Mouse (Mus musculus) intestine, embryonic 16.5 days (tissue): Measurements from ENCODE around the gene Tcf15. TPM values are rescaled to one million over a fixed set of nuclear protein-coding genes. Genes with fewer than 3 reads are reported as not detected.

ENCODE experiments used
- ATAC-seq: fragments of 200-750 bp; cut with Nextera tagmentation; 2 replicates; pipeline ENCODE4 v1.8.0; 2017; ENCODE audit warnings: moderate TSS enrichment, moderate library complexity
- H3K27ac ChIP-seq: fragments of 300-500 bp; sonication (generic); 2 replicates; pipeline ENCODE4 v1.5.1; 2014; ENCODE audit warnings: mild to moderate bottlenecking, low read length
- H3K27me3 ChIP-seq: fragments of 300-500 bp; sonication (generic); replicated peaks from 2 replicates; pipeline ENCODE4 v1.6.1; 2014; ENCODE audit warnings: low read length, control low read depth, mixed read lengths; ENCODE audit not compliant: control insufficient read depth, insufficient read depth
- H3K36me3 ChIP-seq: fragments of 300-500 bp; sonication (generic); 2 replicates; pipeline ENCODE4 v1.6.1; 2014; ENCODE audit warnings: low read length, control low read depth; ENCODE audit not compliant: control insufficient read depth, insufficient read depth
- H3K4me1 ChIP-seq: fragments of 300-500 bp; sonication (generic); 2 replicates; pipeline ENCODE4 v1.6.1; 2014; ENCODE audit warnings: low read length, control low read depth, mixed read lengths; ENCODE audit not compliant: control insufficient read depth, insufficient read depth
- H3K4me2 ChIP-seq: fragments of 300-500 bp; sonication (generic); 2 replicates; pipeline ENCODE4 v1.6.1; 2014; ENCODE audit warnings: low read depth, low read length, control low read depth
- H3K4me3 ChIP-seq: fragments of 300-500 bp; sonication (generic); 2 replicates; pipeline ENCODE4 v1.5.1; 2014; ENCODE audit warnings: mild to moderate bottlenecking, low read length
- H3K9ac ChIP-seq: fragments of 300-500 bp; sonication (generic); 2 replicates; pipeline ENCODE4 v1.6.1; 2014; ENCODE audit warnings: low read depth, low read length
- H3K9me3 ChIP-seq: fragments of 300-500 bp; sonication (generic); 2 replicates; pipeline ENCODE4 v1.6.1; 2016; ENCODE audit warnings: low read length, control low read depth; ENCODE audit not compliant: control insufficient read depth
- WGBS: fragments of 180-500 bp; shearing (Covaris S2); extraction: QIAGEN DNeasy Blood & Tissue Kit; methylation state at CpG from one replicate; pipeline ENCODE4 v1.1.7; 2014; 5-methylcytosine and 5-hydroxymethylcytosine counted together
- polyA plus RNA-seq: library from polyadenylated mRNA; unstranded; fragments of >200 nt; fragmentation: Nextera tagmentation; extraction: Ambion mirVana; gene quantifications from 2 replicates; pipeline ENCODE4 v1.2.1, GENCODE M21; 2015

Gene Tcf15
- polyA plus RNA-seq, 1 experiment from 2014 or later = 6.5 TPM

GRCm38 (mm10) chr2:152114057-152114975 lies 29.0 kb upstream of the Tcf15 start:
- WGBS = 17% methylated on average over 34 of the region's 36 CpGs
- H3K4me1 ChIP-seq = peaks cover 9% of the 10 kb centered on the region
- H3K9ac ChIP-seq = peak overlapping the region; percentile 55
- no peaks in the 10 kb centered on the region for H3K36me3 ChIP-seq
- no peaks in the 10 kb centered on the region for H3K9me3 ChIP-seq
- peak; percentile 27; the same call in 1 of the 2 replicates for ATAC-seq
- H3K27ac ChIP-seq = no peak overlapping the region
- H3K4me3 ChIP-seq = peak overlapping the region; percentile 17; the same call in 1 of the 2 replicates
- peak overlapping the region; percentile 43 for H3K4me2 ChIP-seq
- H3K27me3 ChIP-seq = peaks cover 4% of the 10 kb centered on the region; the same call in 1 of the 2 replicates

GRCm38 (mm10) chr2:152117694-152118093 lies 25.7 kb upstream of the Tcf15 start:
- no peak overlapping the region for H3K27ac ChIP-seq

GRCm38 (mm10) chr2:152119228-152119865 lies 24.0 kb upstream of the Tcf15 start:
- peaks cover 6% of the 10 kb centered on the region for H3K4me1 ChIP-seq
- peaks cover 2% of the 10 kb centered on the region; the same call in 1 of the 2 replicates for H3K27me3 ChIP-seq
- 52% methylated on average over 6 of the region's 6 CpGs for WGBS
- no peak for ATAC-seq
- H3K27ac ChIP-seq = no peak overlapping the region
- H3K36me3 ChIP-seq = no peaks in the 10 kb centered on the region
- H3K9me3 ChIP-seq = no peaks in the 10 kb centered on the region
- no peak overlapping the region for H3K9ac ChIP-seq
- no peak overlapping the region for H3K4me3 ChIP-seq
- H3K4me2 ChIP-seq = no peak overlapping the region

More at GRCm38 (mm10) chr2:152117694-152118093, 25.7 kb upstream of the Tcf15 start:
- H3K4me2 ChIP-seq = no peak overlapping the region
- H3K4me3 ChIP-seq = no peak overlapping the region
- peaks cover 6% of the 10 kb centered on the region for H3K4me1 ChIP-seq
- H3K36me3 ChIP-seq = no peaks in the 10 kb centered on the region
- H3K9me3 ChIP-seq = no peaks in the 10 kb centered on the region
- 81% methylated on average over 7 of the region's 7 CpGs for WGBS
- no peak overlapping the region for H3K9ac ChIP-seq
- ATAC-seq = no peak
- peaks cover 4% of the 10 kb centered on the region; the same call in 1 of the 2 replicates for H3K27me3 ChIP-seq

GRCm38 (mm10) chr2:152122896-152123295 lies 20.5 kb upstream of the Tcf15 start:
- 58% methylated on average over 9 of the region's 9 CpGs for WGBS
- Histone ChIP-seq H3K36me3 (no peaks in the 10 kb centered on the region), H3K9me3 (no peaks in the 10 kb centered on the region), H3K4me2 (no peak overlapping the region), H3K9ac (no peak overlapping the region), H3K4me3 (no peak overlapping the region), H3K4me1 (no peaks in the 10 kb centered on the region), H3K27me3 (no peaks in the 10 kb centered on the region), H3K27ac (no peak overlapping the region)
- no peak for ATAC-seq

- H3K4me3 ChIP-seq = no peak overlapping the region
- H3K27me3 ChIP-seq = no peaks in the 10 kb centered on the region
- no peaks in the 10 kb centered on the region for H3K9me3 ChIP-seq
- H3K4me1 ChIP-seq = no peaks in the 10 kb centered on the region
- no peak overlapping the region for H3K27ac ChIP-seq
- WGBS = 53% methylated on average over 2 of the region's 2 CpGs
- H3K4me2 ChIP-seq = no peak overlapping the region
- H3K36me3 ChIP-seq = no peaks in the 10 kb centered on the region
- no peak for ATAC-seq
- H3K9ac ChIP-seq = no peak overlapping the region
Measured at GRCm38 (mm10) chr2:152128597-152128996, 14.8 kb upstream of the Tcf15 start.

- 76% methylated on average over 3 of the region's 3 CpGs for WGBS
- Histone ChIP-seq H3K9me3 (no peaks in the 10 kb centered on the region), H3K9ac (no peak overlapping the region), H3K4me1 (no peaks in the 10 kb centered on the region), H3K36me3 (no peaks in the 10 kb centered on the region), H3K4me2 (no peak overlapping the region), H3K27ac (no peak overlapping the region), H3K27me3 (no peaks in the 10 kb centered on the region), H3K4me3 (no peak overlapping the region)
- no peak for ATAC-seq
Measured at GRCm38 (mm10) chr2:152129778-152130177, 13.6 kb upstream of the Tcf15 start.

GRCm38 (mm10) chr2:152132016-152132415 lies 11.3 kb upstream of the Tcf15 start:
- no peak overlapping the region for H3K27ac ChIP-seq
- no peak overlapping the region for H3K9ac ChIP-seq
- no peaks in the 10 kb centered on the region for H3K27me3 ChIP-seq
- no peaks in the 10 kb centered on the region for H3K4me1 ChIP-seq
- H3K36me3 ChIP-seq = no peaks in the 10 kb centered on the region
- no peak for ATAC-seq
- H3K4me3 ChIP-seq = no peak overlapping the region
- 31% methylated on average over 9 of the region's 9 CpGs for WGBS
- H3K9me3 ChIP-seq = no peaks in the 10 kb centered on the region
- H3K4me2 ChIP-seq = no peak overlapping the region

GRCm38 (mm10) chr2:152132691-152133090 lies 10.7 kb upstream of the Tcf15 start:
- H3K27ac ChIP-seq = no peak overlapping the region
- no peaks in the 10 kb centered on the region for H3K36me3 ChIP-seq
- H3K4me3 ChIP-seq = no peak overlapping the region
- H3K4me2 ChIP-seq = no peak overlapping the region
- no peaks in the 10 kb centered on the region for H3K4me1 ChIP-seq
- 45% methylated on average over 8 of the region's 8 CpGs for WGBS
- H3K9me3 ChIP-seq = no peaks in the 10 kb centered on the region
- H3K27me3 ChIP-seq = no peaks in the 10 kb centered on the region
- no peak for ATAC-seq
- no peak overlapping the region for H3K9ac ChIP-seq

- Histone ChIP-seq H3K9me3 (no peaks in the 10 kb centered on the region), H3K36me3 (no peaks in the 10 kb centered on the region), H3K27me3 (peaks cover 25% of the 10 kb centered on the region), H3K9ac (no peak overlapping the region), H3K27ac (no peak overlapping the region), H3K4me3 (no peak overlapping the region), H3K4me1 (peaks cover 20% of the 10 kb centered on the region), H3K4me2 (no peak overlapping the region)
- 77% methylated on average over 10 of the region's 10 CpGs for WGBS
- ATAC-seq = no peak
Measured at GRCm38 (mm10) chr2:152139191-152139987, 4.0 kb upstream of the Tcf15 start.
